Mouse (Mus musculus) olfactory bulb, adult 2 months (tissue): Measurements from ENCODE around the gene Thegl.

Experiments
- CTCF ChIP-seq: fragments of 200-500 bp; IDR thresholded peaks from 2 replicates; pipeline ENCODE4 v1.5.1; 2012; ENCODE audit warnings: low read depth, mild to moderate bottlenecking, low read length, moderate library complexity; ENCODE audit not compliant: insufficient read depth
- POLR2A ChIP-seq: fragments of 200-500 bp; IDR thresholded peaks from 2 replicates; pipeline ENCODE4 v1.6.1; 2012; ENCODE audit warnings: mild to moderate bottlenecking, low read depth, low read length, moderate library complexity; ENCODE audit not compliant: insufficient read depth

DNA sequence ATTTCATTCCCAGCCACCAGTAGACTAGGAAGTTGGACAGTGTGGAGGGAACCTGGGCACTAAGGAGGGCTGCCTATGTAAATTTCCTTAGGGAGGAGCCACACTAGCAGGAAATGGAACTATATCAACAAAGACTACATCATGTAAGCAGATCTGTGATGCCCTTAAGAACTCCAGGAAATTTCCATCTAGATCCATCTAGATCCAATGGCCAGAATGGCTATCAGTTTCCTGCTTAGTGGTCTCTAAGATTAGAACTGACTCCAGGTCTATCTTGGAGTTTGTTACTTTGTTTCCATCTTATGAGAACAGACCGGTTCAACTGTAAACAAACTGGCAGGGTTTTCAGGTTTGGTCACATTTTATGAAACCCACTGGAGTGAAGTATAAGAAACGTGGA, 94.0 kb downstream of the Thegl start:
- TF ChIP-seq POLR2A (no peak), CTCF (no peak)
